Mouse (Mus musculus) C2C12 (cell line): Measurements from ENCODE around the gene Gtf3c5. TPM values are rescaled to one million over a fixed set of nuclear protein-coding genes. Genes with fewer than 3 reads are reported as not detected.

Experiments used
- H3K27me3 ChIP-seq: one replicate; pipeline ENCODE4 v1.6.1; 2011; ENCODE audit not compliant: control insufficient read depth, insufficient read depth, insufficient read length
- H3K36me3 ChIP-seq: one replicate; pipeline ENCODE4 v1.6.1; 2011; ENCODE audit not compliant: control insufficient read depth, insufficient read depth
- H3K4me3 ChIP-seq: one replicate; pipeline ENCODE4 v1.5.1; 2011; ENCODE audit warnings: mild to moderate bottlenecking, control low read depth; ENCODE audit not compliant: poor library complexity, insufficient read depth, severe bottlenecking
- H3K79me2 ChIP-seq: one replicate; pipeline ENCODE4 v1.6.1; 2011; ENCODE audit not compliant: control insufficient read depth, insufficient read depth
- H3K79me3 ChIP-seq: one replicate; pipeline ENCODE4 v1.6.1; 2011; ENCODE audit warnings: low read depth, control low read depth
- H3ac ChIP-seq: one replicate; pipeline ENCODE3; 2011; ENCODE audit warnings: low read depth; ENCODE audit not compliant: control insufficient read depth, insufficient read length
- CTCF ChIP-seq: IDR thresholded peaks from one replicate; pipeline ENCODE4 v1.5.1; 2011; ENCODE audit not compliant: control insufficient read depth, insufficient read depth, insufficient read length
- MAX ChIP-seq: IDR thresholded peaks from one replicate; pipeline ENCODE4 v1.6.1; 2011; ENCODE audit warnings: mild to moderate bottlenecking, control low read depth
- USF1 ChIP-seq: IDR thresholded peaks from one replicate; pipeline ENCODE4 v1.6.1; 2011; ENCODE audit warnings: low read depth, mild to moderate bottlenecking, control low read depth, moderate library complexity
- microRNA-seq: library from miRNA; unstranded; fragments of <30 nt; microRNA quantifications from one replicate; pipeline ENCODE4, GENCODE M21; 2019; ENCODE audit warnings: borderline microRNAs expressed
- polyA plus RNA-seq: library from polyadenylated mRNA; unstranded; fragments of >200 nt; fragmentation: generic; extraction: Trizol; gene quantifications from one replicate; pipeline ENCODE4 v1.2.1, GENCODE M21; 2012; ENCODE audit warnings: missing spikeins

Gene Gtf3c5
- polyA plus RNA-seq, 1 experiment: 28.1 TPM

- Histone ChIP-seq H3ac (no peak overlapping the region), H3K27me3 (no peaks in the 10 kb centered on the region), H3K79me3 (no peaks in the 10 kb centered on the region), H3K36me3 (no peaks in the 10 kb centered on the region), H3K4me3 (no peak overlapping the region), H3K79me2 (no peaks in the 10 kb centered on the region)
- TF ChIP-seq USF1 (no peak), MAX (peak; percentile 15), CTCF (peak; percentile 80)
These were observed 66.2 kb downstream of the Gtf3c5 start for GRCm38 (mm10) chr2:28517206-28517909.

Small RNAs within 50 kb of the gene (microRNA-seq; reads per million reads assigned to microRNA genes)
- gene Gm22824: not detected

Other genes with a start within 250 kb of the Gtf3c5 start
- 0.01 TPM for gene Ppp1r26, start 137.0 kb downstream of the Gtf3c5 start, polyA plus RNA-seq
- gene 1700007K13Rik, start 117.4 kb downstream of the Gtf3c5 start, polyA plus RNA-seq: 0.68 TPM
- gene Mrps2, start 115.7 kb downstream of the Gtf3c5 start, polyA plus RNA-seq: 30.4 TPM
- not detected for gene Gbgt1, start 86.9 kb downstream of the Gtf3c5 start, polyA plus RNA-seq
- gene Gm10134, start 77.7 kb downstream of the Gtf3c5 start, polyA plus RNA-seq: not detected
- gene Ralgds, start 70.6 kb downstream of the Gtf3c5 start, polyA plus RNA-seq: 10.5 TPM
- not detected for gene Cel, start 20.3 kb downstream of the Gtf3c5 start, polyA plus RNA-seq
- gene Gfi1b, start 38.2 kb upstream of the Gtf3c5 start, polyA plus RNA-seq: not detected
- gene Tsc1, start 57.5 kb upstream of the Gtf3c5 start, polyA plus RNA-seq: 6.9 TPM
- 0.96 TPM for gene Spaca9, start 116.0 kb upstream of the Gtf3c5 start, polyA plus RNA-seq
- gene Ak8, start 116.4 kb upstream of the Gtf3c5 start, polyA plus RNA-seq: 0.04 TPM